Mouse (Mus musculus): ENCODE measurements at regions not wholly inside any gene's neighbourhood (a gene's known extent, or its start where the extent isn't known, plus 50 kb on each side); places are given as distances from the start of the nearest gene placed in this dataset.

GRCm38 (mm10) chrX:129272135-129272534, 477.4 kb upstream of the Diaph2 start:
- TF ChIP-seq CTCF (IDR thresholded peaks at IDR 0.05 in 2 of 3, conservative IDR thresholded peaks at IDR 0.05 in 1 of 3; ENCODE audit: control insufficient read depth in 1 of 3, insufficient read depth in 1 of 3, low read depth in 2 of 3, low read length in 3 of 3, poor library complexity in 1 of 3, severe bottlenecking in 1 of 3), result no peak
- TF ChIP-seq MEF2A (IDR thresholded peaks at IDR 0.05; ENCODE audit: extremely low read depth, insufficient replicate concordance, low read depth, low read length, poor library complexity, severe bottlenecking), result no peak
- TF ChIP-seq KAT2A (conservative IDR thresholded peaks at IDR 0.05; ENCODE audit: low read depth, low read length), result no peak
- TF ChIP-seq ZNF384 (IDR thresholded peaks at IDR 0.05; ENCODE audit: low read depth, low read length), result no peak
- TF ChIP-seq TAL1 (IDR thresholded peaks at IDR 0.05; ENCODE audit: low read length), result no peak
- TF ChIP-seq POLR2A (IDR thresholded peaks at IDR 0.05; ENCODE audit: control insufficient read depth in 1 of 2, insufficient read depth in 1 of 2, low read depth in 1 of 2, low read length in 2 of 2, poor library complexity in 1 of 2), result no peak
- no peak for TF ChIP-seq USF2 (IDR thresholded peaks at IDR 0.05; ENCODE audit: borderline replicate concordance in 1 of 2, insufficient read depth in 1 of 2, low read depth in 1 of 2, low read length in 2 of 2)
- TF ChIP-seq CHD2 (IDR thresholded peaks at IDR 0.05; ENCODE audit: low read length), result no peak
- no peak for TF ChIP-seq ZC3H11A (IDR thresholded peaks at IDR 0.05; ENCODE audit: low read depth, low read length)

Data from MEL (cell line).